Mouse (Mus musculus) WW6 (cell line): ENCODE measurements around the gene Homer3.

Experiments used
- DNase-seq: peaks from one replicate; pipeline ENCODE4 v3.0.0-alpha.2; 2013; ENCODE audit warnings: low read depth, low spot score

Homer3 gene

GRCm38 (mm10) chr8:70332878-70333202, 50.2 kb downstream of the Homer3 start:
- no peak for DNase-seq

GRCm38 (mm10) chr8:70338931-70339330, 56.3 kb downstream of the Homer3 start:
- DNase-seq: no peak

GRCm38 (mm10) chr8:70340659-70341058, 58.0 kb downstream of the Homer3 start:
- no peak for DNase-seq

- no peak for DNase-seq
Measured at GRCm38 (mm10) chr8:70342007-70342406, 59.4 kb downstream of the Homer3 start.

- DNase-seq: no peak
Measured at GRCm38 (mm10) chr8:70343076-70343475, 60.4 kb downstream of the Homer3 start.

GRCm38 (mm10) chr8:70343696-70344095, 61.1 kb downstream of the Homer3 start:
- no peak for DNase-seq
